Mouse (Mus musculus): ENCODE measurements at regions not wholly inside any gene's neighbourhood (a gene's known extent, or its start where the extent isn't known, plus 50 kb on each side); places are given as distances from the start of the nearest gene placed in this dataset.
A peak's percentile ranks its signal among the peaks of the same experiment; 100 is the strongest.
"Not testable (repeated sequence)": the region's sequence is repeated elsewhere in the genome, so short reads cannot be mapped to it uniquely, and the experiment has no call there.

GRCm38 (mm10) chr14:19327321-19327720 is 91.4 kb downstream of the Gm21738 start:
- DNase-seq (ENCODE audit: low read depth, low spot score): peak; percentile 52

GRCm38 (mm10) chr14:19311614-19312013 is 107.1 kb downstream of the Gm21738 start:
- DNase-seq (ENCODE audit: low read depth, low spot score): no peak

GRCm38 (mm10) chr14:19302859-19303258 is 115.9 kb downstream of the Gm21738 start:
- DNase-seq (ENCODE audit: low read depth, low spot score): not testable (repeated sequence)

- DNase-seq (ENCODE audit: low read depth, low spot score): no peak
These were observed 139.6 kb downstream of the Gm21738 start for GRCm38 (mm10) chr14:19279096-19279495.

GRCm38 (mm10) chr14:19277777-19278385 is 140.8 kb downstream of the Gm21738 start:
- peak; percentile 87 for DNase-seq (ENCODE audit: low read depth, low spot score)
